Mouse (Mus musculus): ENCODE results near the gene Asna1.

Asna1 gene

DNA sequence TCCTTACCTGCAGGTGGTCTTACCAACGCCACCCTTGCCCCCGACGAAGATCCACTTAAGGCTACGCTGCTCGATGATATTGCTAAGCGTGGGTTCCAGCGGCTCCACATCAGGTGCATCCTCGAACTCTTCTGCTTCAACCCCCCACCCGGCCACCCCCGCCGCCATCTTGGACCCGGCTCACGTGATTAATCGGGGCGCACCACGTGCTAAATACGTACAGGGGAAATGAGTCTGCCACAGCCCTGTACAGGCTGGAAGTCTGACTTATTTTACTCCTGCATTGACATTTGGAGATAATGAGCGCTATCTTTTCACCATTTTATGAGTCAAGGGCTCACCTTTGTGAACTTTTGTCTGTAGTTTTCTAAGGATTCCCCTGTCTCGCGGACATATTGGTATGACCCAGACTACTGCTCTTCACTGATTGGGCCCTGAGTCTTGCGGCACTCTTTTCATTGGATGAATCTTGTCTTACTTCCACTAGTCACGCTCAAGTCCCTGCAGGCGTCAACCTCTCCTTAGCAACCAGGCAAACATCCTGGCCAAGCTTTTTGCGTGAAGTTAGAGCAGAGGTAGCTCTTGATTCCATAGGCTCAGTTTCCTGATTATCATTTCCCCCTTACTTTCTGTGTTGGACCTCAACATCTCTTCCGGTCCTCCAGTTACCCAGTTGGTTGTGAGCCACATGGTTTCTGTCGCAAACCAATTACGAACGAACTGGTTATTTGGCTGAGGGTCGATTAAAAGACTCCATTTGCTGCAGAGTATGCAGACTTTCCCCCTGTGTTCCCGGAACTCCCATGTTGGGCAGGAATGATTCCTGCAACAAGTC lies at the start of gene Asna1:
Gene Asna1 (minus strand): TSS at position 184 of the 835 bp plus-strand sequence.
- peak; percentile 86 to 90 for DNase-seq

DNA sequence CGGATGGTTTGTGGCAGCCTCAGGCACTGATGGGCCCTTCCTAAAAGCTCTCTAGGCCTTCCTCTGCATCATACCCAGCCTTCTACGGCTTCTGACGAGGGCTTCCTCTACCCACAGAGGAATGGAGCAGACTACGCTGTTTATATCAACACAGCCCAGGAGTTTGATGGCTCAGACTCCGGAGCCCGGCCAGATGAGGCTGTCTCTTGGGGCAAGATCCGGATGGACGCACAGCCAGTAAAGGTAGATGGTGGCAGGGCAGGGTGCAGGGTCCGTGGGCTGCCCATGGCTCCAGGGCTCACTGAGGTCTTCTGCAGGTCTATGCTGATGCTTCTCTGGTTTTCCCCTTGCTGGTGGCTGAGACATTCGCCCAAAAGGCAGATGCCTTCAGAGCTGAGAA lies 49.5 kb upstream of the Asna1 start:
- no peak for DNase-seq

GRCm38 (mm10) chr8:85074167-85074566 lies 49.1 kb upstream of the Asna1 start:
- no peak for DNase-seq

DNA sequence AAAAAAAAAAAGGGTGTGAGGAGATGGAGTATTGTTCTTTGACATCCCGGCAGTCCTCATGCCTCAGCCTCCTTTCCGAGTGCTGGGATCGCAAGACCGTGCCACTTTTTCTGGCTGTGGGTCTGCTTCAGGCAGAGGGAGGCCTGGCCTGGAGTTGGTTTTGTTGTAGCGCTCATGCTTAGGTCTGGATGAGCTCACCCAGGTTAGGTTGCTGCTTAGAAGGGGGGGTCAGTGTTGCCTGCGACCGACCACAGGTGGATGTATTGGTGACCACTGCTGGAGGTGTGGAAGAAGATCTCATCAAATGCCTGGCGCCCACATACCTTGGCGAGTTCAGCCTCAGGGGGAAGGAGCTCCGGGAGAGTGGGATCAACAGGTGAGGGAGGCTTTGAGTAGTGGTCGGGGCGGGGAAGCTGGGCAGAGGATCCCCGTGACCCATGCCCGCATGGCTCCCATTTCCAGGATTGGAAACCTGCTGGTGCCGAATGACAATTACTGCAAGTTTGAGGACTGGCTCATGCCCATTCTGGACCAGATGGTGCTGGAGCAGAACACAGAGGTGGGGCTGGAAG lies 48.0 kb upstream of the Asna1 start:
- DNase-seq = no peak

DNA sequence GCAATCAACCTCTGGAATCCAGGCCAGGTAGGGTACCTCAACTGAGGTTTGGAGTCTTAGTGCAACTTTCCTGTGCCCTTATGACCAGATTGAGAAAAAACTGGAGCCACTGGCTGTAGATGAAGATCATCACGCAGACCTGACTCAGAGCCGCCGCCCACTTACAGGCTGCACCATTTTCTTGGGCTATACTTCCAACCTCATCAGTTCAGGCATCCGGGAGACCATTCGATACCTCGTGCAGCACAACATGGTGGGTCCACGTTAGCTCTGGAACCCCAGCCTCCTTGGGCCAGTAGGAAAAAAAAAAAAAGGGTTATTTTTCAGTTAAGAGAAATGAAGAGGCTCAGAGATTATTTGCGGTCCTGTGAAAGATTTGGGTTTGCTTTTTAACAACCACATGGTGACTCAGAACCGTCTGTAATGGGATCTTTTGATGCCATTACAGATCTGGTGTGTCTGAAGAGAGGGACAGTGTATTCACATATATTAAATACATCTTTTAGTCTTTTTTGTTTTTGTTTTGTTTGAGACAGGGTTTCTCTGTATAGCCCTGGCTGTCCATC lies 47.4 kb upstream of the Asna1 start:
- DNase-seq = no peak

GRCm38 (mm10) chr8:85071514-85072281 lies 46.6 kb upstream of the Asna1 start, which contains the start of gene Dhps:
Gene Dhps (plus strand): TSS chr8:85071757.
- DNase-seq = peak; percentile 92 to 94

DNA sequence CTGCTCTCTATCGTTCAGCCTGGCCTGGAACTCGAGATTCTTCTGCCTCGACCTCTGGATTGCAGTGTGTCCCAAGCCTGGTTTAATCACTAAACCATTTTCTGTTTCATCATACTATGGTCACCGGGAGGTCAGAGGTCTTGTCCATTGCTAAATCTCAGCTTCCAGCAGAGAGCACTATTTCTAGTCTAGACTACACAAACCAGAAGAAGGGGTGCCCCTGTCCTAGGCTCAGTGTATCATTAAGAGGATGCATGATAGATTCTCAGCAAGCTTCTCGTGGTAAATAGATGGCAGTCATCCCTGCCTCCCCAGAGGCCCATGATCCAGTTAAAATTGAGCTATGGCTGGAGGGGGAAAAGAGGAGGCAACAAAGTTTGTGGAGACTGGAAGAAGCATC lies 46.0 kb upstream of the Asna1 start:
- no peak for DNase-seq

DNA sequence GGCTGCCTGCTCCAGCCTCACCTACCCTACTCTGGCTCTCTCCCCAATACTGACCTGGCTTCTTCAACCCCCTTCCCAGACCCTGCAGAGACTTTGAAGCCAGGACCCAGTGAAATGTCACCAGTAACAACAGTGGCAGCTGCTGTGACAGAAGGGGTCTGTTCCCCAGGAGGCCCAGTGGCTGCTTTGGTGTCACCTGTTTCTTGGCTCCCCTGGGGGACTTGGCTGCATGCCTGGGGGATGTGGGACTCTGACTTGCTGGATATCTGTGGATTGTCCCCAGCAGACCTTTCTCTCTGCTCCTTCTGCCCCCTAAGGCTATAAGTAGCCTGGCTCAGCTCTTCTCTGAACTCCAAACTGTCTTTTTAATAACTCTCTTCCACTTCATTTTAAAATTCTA lies 42.9 kb upstream of the Asna1 start, which contains the start of gene Gm5741:
Gene Gm5741 (minus strand): TSS at position 1 of the 400 bp plus-strand sequence.
- no peak for DNase-seq

GRCm38 (mm10) chr8:85067155-85067554 lies 42.1 kb upstream of the Asna1 start:
- no peak for DNase-seq

DNA sequence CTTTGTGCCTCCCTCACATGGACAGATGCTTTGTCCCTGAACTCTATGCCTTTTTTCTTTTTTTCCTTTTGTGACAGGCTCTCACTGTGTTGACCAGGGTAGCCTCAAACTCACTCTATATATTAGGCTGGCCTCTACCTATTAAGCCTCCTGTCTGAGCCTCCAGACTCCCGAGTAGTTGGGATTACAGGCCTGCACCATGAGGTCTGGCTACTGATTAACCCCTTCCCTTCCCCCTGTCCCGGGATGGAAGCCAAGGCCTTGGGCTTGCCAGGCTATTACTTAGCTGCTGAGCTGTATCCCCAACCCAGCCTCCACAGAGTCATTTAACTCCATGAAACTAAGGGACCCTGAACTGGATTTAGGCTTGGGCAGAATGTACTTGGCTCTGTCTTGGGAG lies 40.1 kb upstream of the Asna1 start:
- no peak for DNase-seq

DNA sequence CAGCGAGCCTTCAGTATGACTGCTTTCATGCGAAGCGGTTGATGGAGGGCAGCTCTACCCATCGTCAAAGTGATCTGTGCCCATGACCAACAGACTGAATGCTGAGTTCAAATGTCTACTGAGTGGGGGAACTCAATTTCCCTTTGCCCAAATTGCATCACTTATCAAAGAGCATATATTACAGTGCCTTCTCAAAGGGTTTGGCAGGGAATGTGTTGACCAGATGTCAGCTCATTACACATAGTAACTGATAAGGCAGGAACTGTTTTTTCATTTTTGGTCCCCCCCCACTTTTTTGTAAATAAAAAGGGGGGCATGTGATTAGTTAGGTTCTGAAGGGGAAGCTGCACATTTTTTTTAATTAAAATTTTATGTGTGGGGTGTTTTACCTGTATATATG lies 37.5 kb upstream of the Asna1 start:
- no peak for DNase-seq

GRCm38 (mm10) chr8:85059879-85060616 lies 35.0 kb upstream of the Asna1 start, which contains the start of gene Fbxw9:
Gene Fbxw9 (plus strand): TSS chr8:85060055.
- DNase-seq = peak; percentile 91 to 94

GRCm38 (mm10) chr8:85057367-85057766 lies 32.3 kb upstream of the Asna1 start:
- no peak for DNase-seq

DNA sequence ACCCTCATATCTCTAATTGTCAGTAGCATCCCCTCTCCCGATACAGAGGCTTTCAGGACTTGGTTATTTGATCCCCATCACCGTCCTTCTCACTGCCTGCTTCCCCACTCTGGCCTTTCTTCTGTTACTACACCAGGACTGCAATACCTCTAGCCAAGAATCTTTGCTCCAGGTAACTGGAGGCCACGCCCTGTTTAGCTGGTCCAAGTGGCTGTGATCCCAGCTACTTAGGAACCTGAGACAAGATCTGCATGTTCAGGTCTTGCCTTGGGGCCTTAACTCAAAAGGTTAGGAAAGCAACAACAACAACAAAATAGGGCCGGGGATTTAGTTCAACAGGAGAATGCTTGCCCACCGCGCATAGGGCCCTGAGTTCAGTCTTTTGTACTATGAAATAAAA lies 18.5 kb upstream of the Asna1 start:
- DNase-seq = no peak

- peak; percentile 45 to 49 for DNase-seq
Measured at GRCm38 (mm10) chr8:85037681-85038531, 12.8 kb upstream of the Asna1 start.

- DNase-seq = no peak
Measured at GRCm38 (mm10) chr8:85037366-85037680, 12.2 kb upstream of the Asna1 start.

GRCm38 (mm10) chr8:85036718-85037365 lies 11.8 kb upstream of the Asna1 start, which contains the start of gene Tnpo2:
Gene Tnpo2 (plus strand): TSS chr8:85036915.
- peak; percentile 94 to 96 for DNase-seq

GRCm38 (mm10) chr8:85036381-85036717 lies 11.3 kb upstream of the Asna1 start:
- no peak for DNase-seq

GRCm38 (mm10) chr8:85035728-85036310 lies 10.7 kb upstream of the Asna1 start:
- DNase-seq = no peak

- DNase-seq = no peak
Measured at GRCm38 (mm10) chr8:85035165-85035727, 10.2 kb upstream of the Asna1 start.

Data from lung, adult 18-20 months (tissue).